Mouse (Mus musculus): ENCODE results near the gene Zfp831. TPM values are rescaled to one million over a fixed set of nuclear protein-coding genes. Genes with fewer than 3 reads are reported as not detected.

Zfp831 gene
- total RNA-seq (2023) = 55.5 to 62.7 TPM (median 56.6 TPM) in 4 replicates

DNA sequence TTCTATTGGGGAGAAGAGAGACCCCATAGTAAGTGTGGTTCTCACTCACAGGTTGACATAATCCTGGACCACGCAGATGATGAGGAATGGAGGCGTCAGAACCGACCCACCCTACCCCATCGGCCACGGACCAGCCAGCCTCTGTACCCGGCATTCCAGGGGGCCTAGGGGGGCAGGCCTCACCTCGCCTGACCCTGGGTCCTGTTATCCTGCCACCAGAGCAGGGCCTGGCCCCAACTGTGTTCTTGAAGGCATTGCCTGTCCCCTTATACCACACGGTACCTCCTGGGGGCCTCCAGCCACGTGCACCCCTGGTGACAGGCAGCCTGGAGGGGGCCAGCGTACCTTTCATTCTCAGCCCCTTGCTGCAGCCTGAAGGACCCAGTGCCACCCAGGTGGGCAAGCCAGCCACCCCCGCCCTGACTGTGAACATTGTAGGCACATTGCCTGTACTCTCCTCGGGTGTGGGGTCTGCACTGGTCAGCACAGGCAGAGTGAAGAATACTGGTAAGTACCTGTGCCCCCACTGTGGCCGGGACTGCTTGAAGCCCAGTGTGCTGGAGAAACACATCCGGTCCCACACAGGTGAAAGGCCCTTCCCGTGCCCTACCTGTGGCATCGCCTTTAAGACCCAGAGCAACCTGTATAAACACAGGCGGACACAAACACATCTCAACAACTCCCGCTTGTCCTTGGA lies at the start of gene Zfp831:
Gene Zfp831, plus strand, starts transcription at position 87 of the 697 bp plus-strand sequence.

Other genes with a start within 250 kb of the Zfp831 start
- gene Nelfcd, start 227.7 kb upstream of the Zfp831 start, total RNA-seq (2023) = 57.0 to 68.9 TPM (median 59.0 TPM) in 4 replicates
- gene Ctsz, start 204.5 kb upstream of the Zfp831 start, total RNA-seq (2023) = 190 to 209 TPM (median 202 TPM) in 4 replicates
- 0.42 to 1.6 TPM (median 0.69 TPM) in 4 replicates for gene Tubb1, start 192.8 kb upstream of the Zfp831 start, total RNA-seq (2023)
- gene Atp5e, start 179.4 kb upstream of the Zfp831 start, total RNA-seq (2023) = 210 to 245 TPM (median 240 TPM) in 4 replicates
- 55.3 to 61.4 TPM (median 57.0 TPM) in 4 replicates for gene Prelid3b, start 170.5 kb upstream of the Zfp831 start, total RNA-seq (2023)
- 0.30 TPM in 1 of 4 replicates, not detected in the others for gene Edn3, start 117.1 kb downstream of the Zfp831 start, total RNA-seq (2023)

All from B cell, adult 62 days (primary cell).